Mouse (Mus musculus): Measurements from ENCODE around the gene Rerg.

The Rerg gene

DNA sequence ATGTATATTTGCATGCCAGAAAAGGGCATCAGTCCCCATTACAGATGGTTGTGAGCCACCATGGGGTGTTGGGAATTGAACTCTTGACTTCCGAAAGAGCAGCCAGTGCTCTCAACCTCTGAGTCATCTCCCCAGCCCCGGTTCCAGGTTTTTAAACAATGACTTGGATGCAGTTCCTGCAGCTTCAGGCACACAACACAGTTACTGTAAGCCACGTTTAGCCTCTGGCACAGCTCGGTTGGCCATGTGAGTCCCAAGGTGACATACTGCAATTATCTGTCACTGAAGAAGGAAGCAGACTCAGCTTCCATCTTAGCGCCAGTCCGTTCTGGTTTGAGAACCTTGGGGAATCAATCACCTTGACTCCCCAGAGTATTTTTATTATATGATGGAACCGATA lies 55.4 kb downstream of the Rerg start:
- CTCF ChIA-PET, result interaction anchor here in 1 of 4 experiments (0.6 kb wide), 1 partner anchor 9 kb away, joined by 7 read pairs; no protein-coding TSS in a partner anchor
- POLR2A ChIA-PET, result no interaction called here

- CTCF ChIA-PET, result interaction anchor here in 1 of 4 experiments (1.4 kb wide), 1 partner anchor 80 kb away, joined by 4 read pairs; no protein-coding TSS in a partner anchor
Measured at GRCm38 (mm10) chr6:137111266-137111813, 59.0 kb downstream of the Rerg start.

DNA sequence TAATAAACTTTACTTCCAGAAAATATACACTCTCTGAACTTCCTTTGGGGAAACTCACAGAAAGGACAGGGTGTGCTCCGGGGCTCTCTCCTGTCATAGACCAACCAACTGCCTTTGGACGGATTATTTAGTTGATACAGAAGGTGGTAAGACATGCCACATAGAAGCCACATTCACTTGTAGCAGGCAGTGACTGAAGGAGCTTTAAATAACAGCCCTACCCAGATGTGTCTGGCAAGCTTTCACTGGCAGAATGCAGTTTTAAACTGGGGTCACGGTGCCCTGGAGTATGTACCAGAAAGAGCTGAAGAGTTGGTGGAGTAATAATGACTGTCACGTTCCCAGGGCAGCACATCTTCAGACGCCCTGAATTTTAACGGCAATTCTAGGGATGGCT lies 59.5 kb downstream of the Rerg start:
- ChIA-PET POLR2A (interaction anchor here in 3 of 4 experiments (0.5 to 2.0 kb wide), 9 partner anchors 8 to 648 kb away, joined by 3 to 6 read pairs (median 3); no protein-coding TSS in a partner anchor), CTCF (interaction anchor here in 2 of 4 experiments (0.9 to 1.4 kb wide), 2 partner anchors 59 to 81 kb away, joined by 3 to 4 read pairs; no protein-coding TSS in a partner anchor)

More at GRCm38 (mm10) chr6:137111266-137111813, 59.0 kb downstream of the Rerg start:
- POLR2A ChIA-PET, result interaction anchor here in 1 of 4 experiments (0.6 to 2.0 kb wide), 7 partner anchors 12 to 209 kb away, joined by 3 to 6 read pairs (median 3); no protein-coding TSS in a partner anchor

- CTCF ChIA-PET, result interaction anchor here in 3 of 4 experiments (0.8 to 1.4 kb wide), 3 partner anchors 34 to 82 kb away, joined by 3 to 4 read pairs (median 3); no protein-coding TSS in a partner anchor
- POLR2A ChIA-PET, result interaction anchor here in 3 of 4 experiments (0.5 to 2.0 kb wide), 10 partner anchors 7 to 842 kb away, joined by 3 to 6 read pairs (median 4); no protein-coding TSS in a partner anchor
Measured at GRCm38 (mm10) chr6:137109811-137110777, 60.2 kb downstream of the Rerg start.

DNA sequence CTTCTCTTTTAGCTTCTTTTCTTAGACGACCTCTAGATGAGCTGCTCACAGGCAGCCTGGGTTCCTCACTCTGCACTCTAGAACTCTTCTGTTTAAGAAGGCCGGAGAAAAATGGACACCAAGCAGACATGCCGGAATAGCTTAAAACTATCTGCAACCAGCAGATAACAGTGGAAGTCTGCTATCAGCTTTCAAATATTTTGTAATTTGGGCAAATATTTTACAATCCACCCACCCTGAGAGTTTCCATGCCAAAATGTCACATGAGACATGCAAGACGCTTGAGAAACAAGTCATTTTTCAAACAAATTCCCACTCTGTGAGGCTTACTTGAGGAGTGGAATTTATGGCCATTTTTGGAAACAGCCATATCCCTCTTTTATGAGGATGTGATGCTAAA lies 65.0 kb downstream of the Rerg start:
- POLR2A ChIA-PET, result interaction anchor here in 1 of 4 experiments (0.7 kb wide), 1 partner anchor 58 kb away, joined by 3 read pairs; no protein-coding TSS in a partner anchor
- CTCF ChIA-PET, result no interaction called here

DNA sequence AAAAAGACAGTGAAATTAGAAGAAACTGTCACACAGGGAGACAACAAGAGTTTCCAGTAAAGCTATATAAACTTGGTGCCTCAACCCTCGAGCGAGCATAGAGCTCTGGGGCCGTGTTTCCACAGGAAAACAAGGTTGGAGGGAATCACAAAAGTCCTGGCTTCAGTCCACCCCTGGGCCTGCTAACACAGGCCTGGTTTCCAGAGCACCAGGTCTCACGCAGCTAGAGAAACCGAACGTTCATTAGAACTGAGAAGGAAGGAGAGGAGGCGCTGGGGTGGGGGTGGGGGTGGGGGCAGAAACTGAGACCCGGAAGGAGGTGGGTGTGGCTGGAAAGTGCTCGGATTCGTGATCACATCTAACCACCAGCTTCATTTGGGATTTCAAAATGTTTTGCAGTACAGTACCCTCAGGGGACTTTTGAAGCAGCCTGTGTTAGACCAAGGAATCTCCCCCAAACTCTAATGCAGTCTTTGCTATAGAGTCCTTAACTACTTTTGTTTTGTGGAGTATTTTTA lies 67.6 kb downstream of the Rerg start:
- POLR2A ChIA-PET, result interaction anchor here in 3 of 4 experiments (0.6 to 1.3 kb wide), 7 partner anchors 8 to 104 kb away, joined by 3 to 8 read pairs (median 3); no protein-coding TSS in a partner anchor
- CTCF ChIA-PET, result interaction anchor here in 3 of 4 experiments (0.6 to 1.8 kb wide), 6 partner anchors 49 to 648 kb away, joined by 3 to 8 read pairs (median 4); partner anchors contain the start of gene Rerg (in 1 of the 3)

GRCm38 (mm10) chr6:137101886-137102661 lies 68.2 kb downstream of the Rerg start:
- POLR2A ChIA-PET, result interaction anchor here (0.6 to 1.3 kb wide), 8 partner anchors 8 to 110 kb away, joined by 3 to 6 read pairs (median 3); partner anchors contain the start of gene Rerg (in 1 of the 4)
- CTCF ChIA-PET, result interaction anchor here in 3 of 4 experiments (0.6 to 1.8 kb wide), 5 partner anchors 49 to 648 kb away, joined by 3 to 8 read pairs (median 4); partner anchors contain the start of gene Rerg (in 1 of the 3)

DNA sequence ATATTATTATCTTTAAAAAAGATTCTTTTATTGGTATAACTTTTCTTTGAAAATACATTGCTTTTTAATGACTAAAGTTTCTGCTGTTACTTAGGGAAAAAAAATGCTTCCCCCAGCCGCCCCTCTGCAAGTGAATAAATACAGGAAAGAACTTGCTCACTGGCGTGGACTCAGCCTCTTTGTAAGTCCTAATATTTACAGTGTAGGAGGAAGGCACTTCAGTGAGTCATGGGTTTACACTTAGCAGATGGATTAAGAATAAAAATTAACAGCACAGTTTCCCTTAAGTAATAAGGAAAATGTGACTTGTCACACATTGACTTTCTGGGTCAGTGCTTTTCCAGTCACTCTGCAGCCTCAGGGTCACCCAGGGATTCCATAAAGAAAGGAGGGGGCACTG lies 70.0 kb downstream of the Rerg start:
- ChIA-PET POLR2A (no interaction called here), CTCF (interaction anchor here in 1 of 4 experiments (0.7 kb wide), 1 partner anchor 69 kb away, joined by 4 read pairs; no protein-coding TSS in a partner anchor)

GRCm38 (mm10) chr6:137098232-137099191 lies 71.8 kb downstream of the Rerg start:
- ChIA-PET POLR2A (interaction anchor here in 3 of 4 experiments (1.0 to 1.9 kb wide), 6 partner anchors 12 to 295 kb away, joined by 3 to 12 read pairs (median 5); partner anchors contain the start of genes Rerg (in 2 of the 3) and Hist4h4 (in 1 of the 3)), CTCF (interaction anchor here (0.6 to 3.7 kb wide), 24 partner anchors 9 to 333 kb away, joined by 3 to 44 read pairs (median 4); partner anchors contain the start of genes Rerg (in 4 of the 4) and Ptpro (in 1 of the 4))

GRCm38 (mm10) chr6:137094475-137094874 lies 75.8 kb downstream of the Rerg start:
- ChIA-PET POLR2A (no interaction called here), CTCF (interaction anchor here in 1 of 4 experiments (1.5 kb wide), 1 partner anchor 75 kb away, joined by 3 read pairs; no protein-coding TSS in a partner anchor)

DNA sequence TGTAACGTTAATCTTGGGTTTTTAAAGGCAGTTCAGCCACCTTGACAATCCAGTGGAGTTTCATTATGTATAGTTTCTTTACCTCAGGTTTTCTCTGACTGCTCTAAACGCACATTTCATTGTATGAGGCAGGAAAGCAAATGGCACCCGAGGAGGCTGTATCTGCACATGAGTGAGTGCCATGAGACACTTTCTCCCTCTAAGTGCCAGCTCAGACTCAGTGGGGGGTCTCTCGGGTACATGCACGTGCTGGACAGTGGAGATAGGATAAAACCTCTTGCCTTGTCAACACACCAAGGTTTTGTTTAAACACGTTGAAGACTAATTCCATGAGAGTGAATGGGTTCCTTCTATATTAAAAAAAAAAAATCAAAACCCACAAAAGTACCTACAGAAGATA lies 81.8 kb downstream of the Rerg start:
- ChIA-PET CTCF (no interaction called here), POLR2A (no interaction called here)

- CTCF ChIA-PET, result no interaction called here
- POLR2A ChIA-PET, result interaction anchor here in 1 of 4 experiments (0.8 kb wide), 1 partner anchor 651 kb away, joined by 3 read pairs; no protein-coding TSS in a partner anchor
Measured at GRCm38 (mm10) chr6:137087956-137088355, 82.3 kb downstream of the Rerg start.

DNA sequence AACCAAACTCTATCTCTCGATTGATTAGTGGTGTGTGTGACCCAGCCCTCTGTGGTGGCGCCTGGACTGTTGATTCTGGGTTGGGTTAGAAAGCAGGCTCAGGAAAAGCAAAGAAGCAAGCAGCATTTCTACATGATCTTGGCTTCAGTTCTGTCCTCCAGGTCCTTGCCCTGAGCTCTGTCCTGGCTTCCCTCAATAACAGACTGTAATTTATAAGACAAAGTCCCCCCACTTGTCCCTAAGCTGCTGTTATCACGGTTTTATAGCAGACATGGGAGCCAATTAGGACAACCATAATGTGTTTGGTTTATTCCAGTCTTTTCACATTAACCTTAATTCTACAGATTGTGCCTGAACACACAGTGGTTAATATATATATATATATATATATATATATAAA lies 82.8 kb downstream of the Rerg start:
- ChIA-PET CTCF (no interaction called here), POLR2A (interaction anchor here in 1 of 4 experiments (0.8 to 1.0 kb wide), 2 partner anchors 83 to 652 kb away, joined by 3 to 5 read pairs; partner anchors contain the start of gene Rerg)

GRCm38 (mm10) chr6:137079701-137080100 lies 90.6 kb downstream of the Rerg start:
- ChIA-PET CTCF (no interaction called here), POLR2A (no interaction called here)

GRCm38 (mm10) chr6:137076731-137077130 lies 93.6 kb downstream of the Rerg start:
- ChIA-PET CTCF (interaction anchor here in 1 of 4 experiments (0.6 kb wide), 1 partner anchor 23 kb away, joined by 3 read pairs; no protein-coding TSS in a partner anchor), POLR2A (interaction anchor here in 1 of 4 experiments (0.6 kb wide), 1 partner anchor 867 kb away, joined by 3 read pairs; no protein-coding TSS in a partner anchor)

DNA sequence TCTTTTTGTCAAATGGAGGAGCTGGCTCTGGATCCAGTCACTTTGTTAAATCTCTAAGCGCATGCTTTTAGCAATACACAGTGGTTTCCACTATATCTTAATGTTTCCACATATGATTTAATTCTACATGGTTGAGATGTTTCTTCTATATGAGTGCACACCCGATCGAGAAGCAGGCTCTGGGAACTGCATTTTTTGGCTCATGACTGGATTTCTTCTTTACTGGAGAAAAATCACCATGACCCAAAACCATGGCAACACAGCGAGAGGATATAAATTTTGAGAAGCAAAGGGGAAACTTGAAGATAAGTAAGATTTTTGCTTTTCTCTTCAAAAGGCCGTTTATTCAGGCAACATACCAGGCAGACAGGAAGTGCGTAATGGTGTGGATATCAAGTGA lies 94.1 kb downstream of the Rerg start:
- ChIA-PET POLR2A (interaction anchor here in 1 of 4 experiments (0.6 kb wide), 1 partner anchor 867 kb away, joined by 3 read pairs; no protein-coding TSS in a partner anchor), CTCF (interaction anchor here in 1 of 4 experiments (0.6 kb wide), 1 partner anchor 23 kb away, joined by 3 read pairs; no protein-coding TSS in a partner anchor)
